Comparison of ENCODE assay signal across 8 mouse cellular contexts in genomic region chr16:34094446-34095092, GRCm38 (mm10).
DNase-seq lines count a peak whose midpoint lies in the region; ATAC-seq and TF ChIP-seq lines count a peak whose summit lies in the region.

No protein-coding gene starts in this region.

- peak overlapping the region; percentile 27 for H3K4me3 ChIP-seq in bone marrow, adult 2 months (replicated peaks; ENCODE audit: control insufficient read depth, low read depth, low read length)
- H3K4me3 ChIP-seq in intestine, embryonic 15.5 days (replicated peaks): peak overlapping the region; percentile 69
- peak overlapping the region; percentile 50 for H3K4me3 ChIP-seq in liver, embryonic 14.5 days (ENCODE audit: insufficient read depth in 1 of 2, low read depth in 2 of 2, low read length in 2 of 2)
- peak overlapping the region; percentile 37 for H3K4me3 ChIP-seq in neural tube, embryonic 13.5 days

- no peaks in the 10 kb centered on the region for H3K9me3 ChIP-seq in intestine, embryonic 15.5 days
- H3K9me3 ChIP-seq in liver, embryonic 14.5 days (ENCODE audit: control insufficient read depth, low read length): no peaks in the 10 kb centered on the region
- H3K9me3 ChIP-seq in neural tube, embryonic 13.5 days: no peaks in the 10 kb centered on the region

- H3K36me3 ChIP-seq in intestine, embryonic 15.5 days: no peaks in the 10 kb centered on the region
- no peaks in the 10 kb centered on the region for H3K36me3 ChIP-seq in liver, embryonic 14.5 days (replicated peaks; ENCODE audit: control insufficient read depth, insufficient read depth, low read depth)
- 0 out of 2 replicates have a peak, but pooled peaks cover 4% of the 10 kb centered on the region for H3K36me3 ChIP-seq in neural tube, embryonic 13.5 days

- DNase-seq in heart, adult 11 months: peak; percentile 95
- DNase-seq in heart, adult 8-10 months (ENCODE audit: low spot score): no peak
- DNase-seq in gastrocnemius, postnatal 4 days (ENCODE audit: low spot score in 2 of 2): peak; percentile 23 to 39
- no peak for DNase-seq in liver, embryonic 14.5 days (ENCODE audit: low read depth in 3 of 3, low spot score in 3 of 3)
- no peak for DNase-seq in urinary bladder, postnatal 25 days (ENCODE audit: low spot score)

- no peak for TF ChIP-seq EP300 in liver, embryonic 14.5 days (IDR thresholded peaks at IDR 0.05; ENCODE audit: low read depth)

- no peak for TF ChIP-seq CTCF in bone marrow, adult 2 months (IDR thresholded peaks at IDR 0.05; ENCODE audit: control insufficient read depth, insufficient read depth, low read length)
- TF ChIP-seq CTCF in liver, embryonic 14.5 days (IDR thresholded peaks at IDR 0.05; ENCODE audit: low read depth): no peak; the same call in 1 of the 2 replicates

- ATAC-seq in intestine, embryonic 15.5 days: peak; percentile 66
- no peak for ATAC-seq in liver, embryonic 14.5 days (ENCODE audit: insufficient read depth)
- peak; percentile 66 for ATAC-seq in neural tube, embryonic 13.5 days (ENCODE audit: low read depth)

- WGBS in bone marrow, adult 2 months: 1% methylated on average over 16 of the region's 16 CpGs
- WGBS in intestine, embryonic 15.5 days: 2% methylated on average over 16 of the region's 16 CpGs
- under 1% methylated on average over 16 of the region's 16 CpGs for WGBS in liver, embryonic 14.5 days (ENCODE audit: insufficient replicate concordance)
- 1% methylated on average over 16 of the region's 16 CpGs for WGBS in neural tube, embryonic 13.5 days

- H3K9ac ChIP-seq in intestine, embryonic 15.5 days: peak overlapping the region; percentile 37
- no peak overlapping the region; the same call in 1 of the 2 replicates for H3K9ac ChIP-seq in liver, embryonic 14.5 days (replicated peaks)
- peak overlapping the region; percentile 62 for H3K9ac ChIP-seq in neural tube, embryonic 13.5 days

- peak overlapping the region; percentile 88 for H3K4me2 ChIP-seq in intestine, embryonic 15.5 days (replicated peaks)
- H3K4me2 ChIP-seq in liver, embryonic 14.5 days (ENCODE audit: low read depth): peak overlapping the region; percentile 65
- peak overlapping the region; percentile 63 for H3K4me2 ChIP-seq in neural tube, embryonic 13.5 days

- no peak for TF ChIP-seq POLR2A in bone marrow, adult 2 months (IDR thresholded peaks at IDR 0.05; ENCODE audit: borderline replicate concordance, control insufficient read depth, low read depth, low read length)

- no peak overlapping the region for H3K27ac ChIP-seq in bone marrow, adult 2 months (ENCODE audit: control insufficient read depth, insufficient read depth, low read depth, low read length, poor library complexity)
- H3K27ac ChIP-seq in intestine, embryonic 15.5 days: peak overlapping the region; percentile 64
- H3K27ac ChIP-seq in liver, embryonic 14.5 days: no peak overlapping the region
- peak overlapping the region; percentile 78 for H3K27ac ChIP-seq in neural tube, embryonic 13.5 days (replicated peaks)

- H3K27me3 ChIP-seq in intestine, embryonic 15.5 days (replicated peaks): no peaks in the 10 kb centered on the region
- H3K27me3 ChIP-seq in liver, embryonic 14.5 days (ENCODE audit: control insufficient read depth, insufficient read depth, low read length): peaks cover 30% of the 10 kb centered on the region
- H3K27me3 ChIP-seq in neural tube, embryonic 13.5 days: peaks cover 10% of the 10 kb centered on the region; the same call in 1 of the 2 replicates

- H3K4me1 ChIP-seq in bone marrow, adult 2 months (ENCODE audit: control insufficient read depth, insufficient read depth, low read length): no peaks in the 10 kb centered on the region
- H3K4me1 ChIP-seq in intestine, embryonic 15.5 days (replicated peaks): peaks cover 21% of the 10 kb centered on the region
- H3K4me1 ChIP-seq in liver, embryonic 14.5 days (replicated peaks; ENCODE audit: control insufficient read depth in 2 of 2, insufficient read depth in 2 of 2, low read length in 1 of 2): peaks cover 0 to 6% of the 10 kb centered on the region in 2 experiments; a peak in 1 of 4 replicates
- peaks cover 58% of the 10 kb centered on the region for H3K4me1 ChIP-seq in neural tube, embryonic 13.5 days (replicated peaks)

Comparison
In these comparisons a context has a peak if more than half of its experiments do, and no peak if none do; other contexts are left out.
1. DNase-seq: peak in heart, adult 11 months (single experiment) and gastrocnemius, postnatal 4 days (2 of 2); none in heart, adult 8-10 months (single experiment), liver, embryonic 14.5 days (0 of 3) and urinary bladder, postnatal 25 days (single experiment).
2. H3K27ac ChIP-seq: peak in intestine, embryonic 15.5 days (single experiment) and neural tube, embryonic 13.5 days (single experiment); none in bone marrow, adult 2 months (single experiment) and liver, embryonic 14.5 days (single experiment).
3. Peak in every context shown above with its lines, with median percentiles within 50 percentile points of each other: H3K4me3 ChIP-seq and H3K4me2 ChIP-seq.